Mouse (Mus musculus) liver, embryonic 14.5 days (tissue): ENCODE data around the gene Gm45808. TPM values are rescaled to one million over a fixed set of nuclear protein-coding genes. Genes with fewer than 3 reads are reported as not detected.
"Not testable (repeated sequence)": the region's sequence is repeated elsewhere in the genome, so short reads cannot be mapped to it uniquely, and the experiment has no call there.

Experiments used
- ATAC-seq: fragments of 200-750 bp; cut with Nextera tagmentation; 2 replicates; pipeline ENCODE4 v1.8.0; 2017; ENCODE audit warnings: moderate number of reproducible peaks, mild to moderate bottlenecking, moderate library complexity; ENCODE audit not compliant: insufficient read depth
- DNase-seq, 3 experiments: peaks; one replicate each; pipeline ENCODE4 v3.0.0-alpha.2; 2012 to 2013; ENCODE audit warnings: low read depth in 3 of 3, low spot score in 3 of 3
- H3K27ac ChIP-seq: fragments of 300-500 bp; sonication (generic); 2 replicates; pipeline ENCODE4 v1.5.1; 2014; ENCODE audit warnings: moderate library complexity, mild to moderate bottlenecking, control low read depth, inconsistent platforms
- H3K27me3 ChIP-seq: fragments of 300-500 bp; sonication (generic); 2 replicates; pipeline ENCODE4 v1.6.1; 2014; ENCODE audit warnings: mild to moderate bottlenecking, low read length, moderate library complexity; ENCODE audit not compliant: control insufficient read depth, insufficient read depth
- H3K36me3 ChIP-seq: fragments of 300-500 bp; sonication (generic); replicated peaks from 2 replicates; pipeline ENCODE4 v1.6.1; 2014; ENCODE audit warnings: low read depth; ENCODE audit not compliant: control insufficient read depth, insufficient read depth
- H3K4me1 ChIP-seq, 2 experiments: fragments of 200-500 bp in 1 of 2; fragments of 300-500 bp in 1 of 2; sonication (generic) in 1 of 2; replicated peaks; 2 replicates each; pipeline ENCODE4 v1.6.1; 2012 to 2014; ENCODE audit warnings: antibody characterized with exemption in 1 of 2, inconsistent platforms in 1 of 2, low read length in 1 of 2; ENCODE audit not compliant: control insufficient read depth in 2 of 2, insufficient read depth in 2 of 2
- H3K4me2 ChIP-seq: fragments of 300-500 bp; sonication (generic); 2 replicates; pipeline ENCODE4 v1.6.1; 2014; ENCODE audit warnings: low read depth, mild to moderate bottlenecking, control low read depth, moderate library complexity
- H3K4me3 ChIP-seq, 2 experiments: fragments of 200-500 bp in 1 of 2; fragments of 300-500 bp in 1 of 2; sonication (generic) in 1 of 2; 2 replicates each; pipeline ENCODE4 v1.5.1; 2012 to 2014; ENCODE audit warnings: low read depth in 2 of 2, low read length in 2 of 2, mild to moderate bottlenecking in 2 of 2, control low read depth in 1 of 2, inconsistent platforms in 1 of 2, moderate library complexity in 1 of 2; ENCODE audit not compliant: insufficient read depth in 1 of 2
- H3K9ac ChIP-seq: fragments of 300-500 bp; sonication (generic); replicated peaks from 2 replicates; pipeline ENCODE4 v1.6.1; 2014; ENCODE audit warnings: mild to moderate bottlenecking, control low read depth, moderate library complexity
- H3K9me3 ChIP-seq: fragments of 300-500 bp; sonication (generic); 2 replicates; pipeline ENCODE4 v1.6.1; 2016; ENCODE audit warnings: low read length, mixed read lengths; ENCODE audit not compliant: control insufficient read depth
- CTCF ChIP-seq: IDR thresholded peaks from 2 replicates; pipeline ENCODE4 v1.5.1; 2016; ENCODE audit warnings: antibody characterized with exemption, low read depth, control low read depth
- EP300 ChIP-seq: IDR thresholded peaks from 2 replicates; pipeline ENCODE4 v1.6.1; 2016; ENCODE audit warnings: antibody characterized with exemption, low read depth
- WGBS: fragments of 180-500 bp; shearing (Covaris S2); extraction: QIAGEN DNeasy Blood & Tissue Kit; methylation state at CpG from one replicate; pipeline ENCODE4 v1.1.7; 2014; ENCODE audit not compliant: insufficient replicate concordance; 5-methylcytosine and 5-hydroxymethylcytosine counted together
- polyA plus RNA-seq, 2 experiments: library from polyadenylated mRNA; depleted of rRNA in 1 of 2; stranded (reverse) in 1 of 2; unstranded in 1 of 2; fragments of >200 nt; fragmentation: Nextera tagmentation in 1 of 2; extraction: Ambion mirVana in 1 of 2; gene quantifications; 2 replicates each; pipeline versions ENCODE4 v1.2.1 to v1.2.3; 2012 to 2014

Gm45808 gene
- polyA plus RNA-seq, 2 experiments: not detected

DNA sequence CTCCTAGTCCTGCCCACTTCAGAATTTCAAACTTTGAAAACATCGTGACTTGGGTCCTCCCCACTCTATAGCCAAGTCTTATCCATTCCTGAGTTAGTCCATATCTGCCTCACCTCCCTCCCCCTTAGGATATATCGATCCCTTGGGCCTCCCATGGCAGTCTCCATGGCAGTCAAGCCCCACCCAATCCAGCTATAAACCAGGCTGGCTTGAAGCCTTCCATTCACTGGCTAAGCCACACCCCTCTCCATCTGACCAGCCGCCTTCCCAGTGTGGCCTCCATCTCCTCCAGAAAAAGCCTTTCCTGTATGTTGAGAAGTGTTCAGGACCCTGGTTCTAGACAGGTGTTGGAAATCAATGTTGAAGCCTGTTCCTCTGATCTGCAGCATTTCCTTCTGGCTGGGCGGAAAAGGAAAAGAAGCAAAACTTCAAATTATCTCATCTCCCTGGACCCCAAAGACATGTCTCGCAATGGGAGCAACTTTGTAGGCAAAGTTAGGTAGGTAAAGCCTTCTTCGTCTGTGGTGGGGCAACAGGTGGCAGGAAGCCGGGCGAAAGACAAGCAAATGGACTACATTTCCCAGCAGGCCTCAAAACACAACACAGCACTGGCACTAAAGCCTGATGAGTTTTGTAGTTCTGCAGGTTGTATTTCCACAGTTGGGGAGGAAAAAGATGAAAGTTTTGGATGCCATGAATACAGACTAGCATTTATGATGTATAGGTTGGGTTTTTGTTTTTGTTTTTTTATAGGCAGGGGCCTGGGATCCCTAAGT is 32.9 kb upstream of the Gm45808 start:
- DNase-seq: peak in 1 of 3 experiments; percentile 46
- H3K4me3 ChIP-seq: no peak overlapping the region
- peaks cover 34% of the 10 kb centered on the region for H3K36me3 ChIP-seq
- peak; percentile 11; the same call in 1 of the 2 replicates for ATAC-seq
- H3K9ac ChIP-seq: no peak overlapping the region
- no peak for TF ChIP-seq EP300
- no peak for TF ChIP-seq CTCF
- H3K9me3 ChIP-seq: no peaks in the 10 kb centered on the region
- peak overlapping the region; percentile 44; the same call in 1 of the 2 replicates for H3K27ac ChIP-seq
- H3K4me2 ChIP-seq: peak overlapping the region; percentile 27
- 60% methylated on average over 8 of the region's 8 CpGs for WGBS
- H3K27me3 ChIP-seq: no peaks in the 10 kb centered on the region
- H3K4me1 ChIP-seq: peaks cover 26 to 28% of the 10 kb centered on the region in 2 experiments

GRCm38 (mm10) chr7:45518618-45519017 is 32.0 kb upstream of the Gm45808 start:
- Histone ChIP-seq H3K4me2 (no peak overlapping the region), H3K9ac (no peak overlapping the region), H3K27ac (no peak overlapping the region), H3K36me3 (peaks cover 26% of the 10 kb centered on the region), H3K9me3 (no peaks in the 10 kb centered on the region), H3K27me3 (no peaks in the 10 kb centered on the region), H3K4me3 (no peak overlapping the region), H3K4me1 (peaks cover 26 to 28% of the 10 kb centered on the region in 2 experiments)
- DNase-seq (no peak), ATAC-seq (no peak)
- WGBS: 83% methylated on average over 16 of the region's 16 CpGs
- TF ChIP-seq EP300: no peak
- no peak for TF ChIP-seq CTCF

DNA sequence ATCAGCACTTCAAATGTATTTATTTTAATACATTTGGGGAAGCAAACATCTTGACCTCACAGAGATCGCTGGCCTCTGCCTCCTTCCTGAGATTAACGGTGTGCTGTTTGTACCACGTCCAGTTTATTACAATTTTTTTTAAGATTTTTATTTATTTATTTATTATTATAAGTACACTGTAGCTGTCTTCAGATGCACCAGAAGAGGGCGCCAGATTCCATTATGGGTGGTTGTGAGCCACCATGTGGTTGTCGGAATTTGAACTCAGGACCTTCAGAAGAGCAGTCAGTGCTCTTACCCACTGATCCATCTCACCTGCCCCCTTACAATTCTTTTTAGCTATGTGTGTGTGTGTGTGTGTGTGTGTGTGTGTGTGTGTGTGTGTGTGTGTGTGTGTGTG is 30.2 kb upstream of the Gm45808 start:
- not testable (repeated sequence) for H3K27ac ChIP-seq

DNA sequence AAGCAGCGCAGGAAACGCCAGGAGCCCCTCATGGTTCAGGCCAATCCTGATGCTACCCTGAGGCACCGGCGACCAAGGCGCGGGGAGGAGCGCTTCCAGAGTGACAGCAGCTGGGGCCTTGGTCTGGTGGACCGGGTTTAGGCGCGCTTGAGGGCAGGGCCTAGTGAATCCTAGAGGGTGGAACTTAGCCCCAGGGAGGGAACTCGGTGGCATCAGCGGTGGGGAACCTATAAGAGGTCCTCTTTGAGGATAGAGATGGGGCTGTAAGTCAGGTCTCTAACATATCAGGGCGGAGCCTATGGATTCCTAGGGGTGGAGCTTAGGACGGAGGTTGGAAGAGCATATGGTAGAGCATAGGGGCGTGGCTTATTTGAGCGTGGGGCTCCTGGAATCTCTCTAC is 28.8 kb upstream of the Gm45808 start:
- no peak for TF ChIP-seq EP300
- no peak for TF ChIP-seq CTCF
- no peaks in the 10 kb centered on the region for H3K9me3 ChIP-seq
- H3K27ac ChIP-seq: peak overlapping the region; percentile 66
- no peaks in the 10 kb centered on the region for H3K36me3 ChIP-seq
- peaks cover 23 to 24% of the 10 kb centered on the region in 2 experiments for H3K4me1 ChIP-seq
- peak overlapping the region; percentile 25 to 27 for H3K4me3 ChIP-seq
- peak; percentile 79 to 84 (median 80) for DNase-seq
- no peaks in the 10 kb centered on the region for H3K27me3 ChIP-seq
- peak overlapping the region; percentile 67 for H3K4me2 ChIP-seq
- WGBS: 10% methylated on average over 16 of the region's 16 CpGs
- H3K9ac ChIP-seq: peak overlapping the region; percentile 40
- peak; percentile 80 for ATAC-seq

More for the DNA sequence above, 30.2 kb upstream of the Gm45808 start:
- not testable (repeated sequence) for H3K27me3 ChIP-seq, H3K4me3 ChIP-seq, DNase-seq, H3K4me2 ChIP-seq, H3K36me3 ChIP-seq, H3K9me3 ChIP-seq, ATAC-seq, H3K9ac ChIP-seq
- TF ChIP-seq CTCF: peak; percentile 60
- WGBS: 52% methylated on average over 5 of the region's 5 CpGs
- peaks cover 26 to 28% of the 10 kb centered on the region in 2 experiments for H3K4me1 ChIP-seq

GRCm38 (mm10) chr7:45514411-45514810 is 27.8 kb upstream of the Gm45808 start:
- no peak for TF ChIP-seq CTCF
- no peak for TF ChIP-seq EP300
- H3K9me3 ChIP-seq: no peaks in the 10 kb centered on the region
- H3K4me2 ChIP-seq: no peak overlapping the region; the same call in 1 of the 2 replicates
- peak overlapping the region; percentile 66; the same call in 1 of the 2 replicates for H3K27ac ChIP-seq
- DNase-seq (no peak), ATAC-seq (no peak)
- no peak overlapping the region for H3K4me3 ChIP-seq
- WGBS: 78% methylated on average over 7 of the region's 7 CpGs
- H3K36me3 ChIP-seq: no peaks in the 10 kb centered on the region
- H3K4me1 ChIP-seq: peaks cover 18 to 19% of the 10 kb centered on the region in 2 experiments
- H3K27me3 ChIP-seq: no peaks in the 10 kb centered on the region
- H3K9ac ChIP-seq: no peak overlapping the region
